Mouse (Mus musculus) bone marrow, adult 2 months (tissue): ENCODE data around the gene Card19.

Source experiments
- CTCF ChIP-seq: fragments of 200-500 bp; IDR thresholded peaks from 2 replicates; pipeline ENCODE4 v1.5.1; 2011; ENCODE audit warnings: low read length, control low read depth; ENCODE audit not compliant: control insufficient read depth, insufficient read depth
- POLR2A ChIP-seq: fragments of 200-500 bp; IDR thresholded peaks from 2 replicates; pipeline ENCODE4 v1.6.1; 2011; ENCODE audit warnings: low read depth, mild to moderate bottlenecking, control low read depth, low read length, borderline replicate concordance; ENCODE audit not compliant: control insufficient read depth

GRCm38 (mm10) chr13:49190876-49191672 lies 24.8 kb downstream of the Card19 start:
- TF ChIP-seq CTCF (no peak), POLR2A (no peak)
